Mouse (Mus musculus) neural tube, embryonic 15.5 days (tissue): Measurements from ENCODE around the gene Rfpl4b. TPM values are rescaled to one million over a fixed set of nuclear protein-coding genes. Genes with fewer than 3 reads are reported as not detected.
"Not testable (repeated sequence)": the region's sequence is repeated elsewhere in the genome, so short reads cannot be mapped to it uniquely, and the experiment has no call there.

Source experiments
- ATAC-seq: fragments of 200-750 bp; cut with Nextera tagmentation; 2 replicates; pipeline ENCODE4 v1.8.0; 2017; ENCODE audit warnings: mild to moderate bottlenecking, moderate TSS enrichment, moderate library complexity; ENCODE audit not compliant: low FRiP score
- H3K27ac ChIP-seq: fragments of 300-500 bp; sonication (generic); replicated peaks from 2 replicates; pipeline ENCODE4 v1.5.1; 2015; ENCODE audit warnings: mild to moderate bottlenecking, inconsistent platforms
- H3K27me3 ChIP-seq: fragments of 300-500 bp; sonication (generic); replicated peaks from 2 replicates; pipeline ENCODE4 v1.6.1; 2015; ENCODE audit warnings: inconsistent platforms
- H3K36me3 ChIP-seq: fragments of 300-500 bp; sonication (generic); 2 replicates; pipeline ENCODE4 v1.6.1; 2015; ENCODE audit warnings: inconsistent platforms
- H3K4me1 ChIP-seq: fragments of 300-500 bp; sonication (generic); 2 replicates; pipeline ENCODE4 v1.6.1; 2015; ENCODE audit warnings: inconsistent platforms
- H3K4me2 ChIP-seq: fragments of 300-500 bp; sonication (generic); 2 replicates; pipeline ENCODE4 v1.6.1; 2015; ENCODE audit warnings: inconsistent platforms, mild to moderate bottlenecking, moderate library complexity
- H3K4me3 ChIP-seq: fragments of 300-500 bp; sonication (generic); replicated peaks from 2 replicates; pipeline ENCODE4 v1.5.1; 2015; ENCODE audit warnings: mild to moderate bottlenecking, inconsistent platforms
- H3K9ac ChIP-seq: fragments of 300-500 bp; sonication (generic); replicated peaks from 2 replicates; pipeline ENCODE4 v1.6.1; 2015; ENCODE audit warnings: mild to moderate bottlenecking, inconsistent platforms
- H3K9me3 ChIP-seq: fragments of 300-500 bp; sonication (generic); replicated peaks from 2 replicates; pipeline ENCODE4 v1.6.1; 2016; ENCODE audit warnings: inconsistent platforms
- WGBS: fragments of 180-500 bp; shearing (Covaris S2); methylation state at CpG from one replicate; pipeline ENCODE4 v1.1.7; 2015; ENCODE audit warnings: mixed read lengths; 5-methylcytosine and 5-hydroxymethylcytosine counted together
- polyA plus RNA-seq: library from polyadenylated mRNA; unstranded; fragments of >200 nt; fragmentation: Nextera tagmentation; extraction: Ambion mirVana; gene quantifications from 2 replicates; pipeline ENCODE4 v1.2.1, GENCODE M21; 2015

The Rfpl4b gene
- polyA plus RNA-seq: not detected in 2 replicates

GRCm38 (mm10) chr10:38821679-38822078 lies at the start of gene Rfpl4b:
TSS of gene Rfpl4b (minus strand) at chr10:38821779.
- H3K27ac ChIP-seq: no peak within 1 kb of the TSS
- no peak within 1 kb of the TSS for H3K9ac ChIP-seq
- 93% methylated on average over 3 of the region's 3 CpGs for WGBS
- no peaks in the 10 kb centered on the region for H3K4me1 ChIP-seq
- ATAC-seq: no peak
- 0 out of 2 replicates have a peak, but pooled peaks cover 2% of the 10 kb centered on the region for H3K9me3 ChIP-seq
- no peak within 1 kb of the TSS for H3K4me3 ChIP-seq
- no peaks in the 10 kb centered on the region for H3K27me3 ChIP-seq
- no peak within 1 kb of the TSS for H3K4me2 ChIP-seq
- no peaks in the 10 kb centered on the region for H3K36me3 ChIP-seq

GRCm38 (mm10) chr10:38855186-38855585 lies 33.6 kb upstream of the Rfpl4b start:
- H3K4me1 ChIP-seq: no peaks in the 10 kb centered on the region
- no peak overlapping the region for H3K9ac ChIP-seq
- no peaks in the 10 kb centered on the region for H3K36me3 ChIP-seq
- H3K4me2 ChIP-seq: no peak overlapping the region
- no peak overlapping the region for H3K27ac ChIP-seq
- 62% methylated on average over 2 of the region's 2 CpGs for WGBS
- H3K9me3 ChIP-seq: no peaks in the 10 kb centered on the region
- ATAC-seq: 0 out of 2 replicates have a peak, but pooled peaks have one; percentile 17
- no peak overlapping the region for H3K4me3 ChIP-seq
- H3K27me3 ChIP-seq: no peaks in the 10 kb centered on the region

- not testable (repeated sequence) for H3K27me3 ChIP-seq, H3K4me3 ChIP-seq, H3K27ac ChIP-seq, H3K4me2 ChIP-seq, H3K9ac ChIP-seq, H3K9me3 ChIP-seq, H3K4me1 ChIP-seq, ATAC-seq, H3K36me3 ChIP-seq
- WGBS: 55% methylated on average over 5 of the region's 5 CpGs
Observed at GRCm38 (mm10) chr10:38850006-38850405, 28.4 kb upstream of the Rfpl4b start.

- H3K36me3 ChIP-seq: no peaks in the 10 kb centered on the region
- 12% methylated on average over 8 of the region's 8 CpGs for WGBS
- no peak overlapping the region for H3K4me2 ChIP-seq
- no peaks in the 10 kb centered on the region for H3K9me3 ChIP-seq
- H3K9ac ChIP-seq: no peak overlapping the region
- H3K27me3 ChIP-seq: no peaks in the 10 kb centered on the region
- no peaks in the 10 kb centered on the region for H3K4me1 ChIP-seq
- no peak overlapping the region for H3K4me3 ChIP-seq
- no peak overlapping the region for H3K27ac ChIP-seq
- ATAC-seq: no peak; the same call in 1 of the 2 replicates
Observed at GRCm38 (mm10) chr10:38848884-38849499, 27.4 kb upstream of the Rfpl4b start.

GRCm38 (mm10) chr10:38848231-38848630 lies 26.7 kb upstream of the Rfpl4b start:
- H3K4me2 ChIP-seq: no peak overlapping the region
- no peaks in the 10 kb centered on the region for H3K4me1 ChIP-seq
- no peaks in the 10 kb centered on the region for H3K27me3 ChIP-seq
- no peak overlapping the region for H3K27ac ChIP-seq
- 91% methylated on average over 4 of the region's 4 CpGs for WGBS
- H3K9me3 ChIP-seq: no peaks in the 10 kb centered on the region
- no peaks in the 10 kb centered on the region for H3K36me3 ChIP-seq
- no peak overlapping the region for H3K4me3 ChIP-seq
- H3K9ac ChIP-seq: no peak overlapping the region
- no peak for ATAC-seq

- Histone ChIP-seq H3K4me1 (no peaks in the 10 kb centered on the region), H3K27ac (no peak overlapping the region), H3K36me3 (no peaks in the 10 kb centered on the region), H3K4me3 (no peak overlapping the region), H3K9me3 (0 out of 2 replicates have a peak, but pooled peaks cover 7% of the 10 kb centered on the region), H3K9ac (no peak overlapping the region), H3K4me2 (no peak overlapping the region), H3K27me3 (no peaks in the 10 kb centered on the region)
- WGBS: 60% methylated on average over 1 of the region's 1 CpGs
- no peak for ATAC-seq
Observed at GRCm38 (mm10) chr10:38823741-38824140, 2.2 kb upstream of the Rfpl4b start.

- WGBS: 92% methylated on average over 2 of the region's 2 CpGs
- H3K9ac ChIP-seq: no peak overlapping the region
- no peak overlapping the region for H3K4me2 ChIP-seq
- no peak for ATAC-seq
- H3K4me3 ChIP-seq: no peak overlapping the region
- no peaks in the 10 kb centered on the region for H3K9me3 ChIP-seq
- H3K27me3 ChIP-seq: no peaks in the 10 kb centered on the region
- no peaks in the 10 kb centered on the region for H3K36me3 ChIP-seq
- no peak overlapping the region for H3K27ac ChIP-seq
- no peaks in the 10 kb centered on the region for H3K4me1 ChIP-seq
Observed at GRCm38 (mm10) chr10:38806056-38806455, 15.5 kb downstream of the Rfpl4b start.

GRCm38 (mm10) chr10:38804047-38804446 lies 17.5 kb downstream of the Rfpl4b start:
- Histone ChIP-seq H3K4me1 (no peaks in the 10 kb centered on the region), H3K27me3 (no peaks in the 10 kb centered on the region), H3K9ac (no peak overlapping the region), H3K4me3 (no peak overlapping the region), H3K4me2 (no peak overlapping the region), H3K36me3 (no peaks in the 10 kb centered on the region), H3K9me3 (no peaks in the 10 kb centered on the region), H3K27ac (no peak overlapping the region)
- no peak for ATAC-seq
- WGBS: 95% methylated on average over 8 of the region's 8 CpGs

GRCm38 (mm10) chr10:38803304-38803703 lies 18.3 kb downstream of the Rfpl4b start:
- no peaks in the 10 kb centered on the region for H3K27me3 ChIP-seq
- no peak overlapping the region for H3K4me2 ChIP-seq
- H3K9ac ChIP-seq: no peak overlapping the region
- WGBS: 91% methylated on average over 7 of the region's 7 CpGs
- no peak overlapping the region for H3K27ac ChIP-seq
- H3K9me3 ChIP-seq: no peaks in the 10 kb centered on the region
- H3K36me3 ChIP-seq: no peaks in the 10 kb centered on the region
- H3K4me3 ChIP-seq: no peak overlapping the region
- no peaks in the 10 kb centered on the region for H3K4me1 ChIP-seq
- no peak for ATAC-seq

GRCm38 (mm10) chr10:38788612-38789011 lies 33.0 kb downstream of the Rfpl4b start:
- H3K27me3 ChIP-seq: no peaks in the 10 kb centered on the region
- no peak overlapping the region for H3K4me2 ChIP-seq
- H3K4me3 ChIP-seq: no peak overlapping the region
- WGBS: 79% methylated on average over 3 of the region's 3 CpGs
- H3K27ac ChIP-seq: no peak overlapping the region
- H3K4me1 ChIP-seq: no peaks in the 10 kb centered on the region
- ATAC-seq: no peak
- no peaks in the 10 kb centered on the region for H3K9me3 ChIP-seq
- no peak overlapping the region for H3K9ac ChIP-seq
- no peaks in the 10 kb centered on the region for H3K36me3 ChIP-seq
